Mouse (Mus musculus) olfactory bulb, adult 2 months (tissue): ENCODE data around the gene Avpi1. TPM values are rescaled to one million over a fixed set of nuclear protein-coding genes. Genes with fewer than 3 reads are reported as not detected.

Experiments used
- H3K27ac ChIP-seq: fragments of 200-500 bp; 2 replicates; pipeline ENCODE4 v1.5.1; 2012; ENCODE audit warnings: low read depth, low read length; ENCODE audit not compliant: insufficient read depth
- H3K4me1 ChIP-seq: fragments of 200-500 bp; 2 replicates; pipeline ENCODE4 v1.6.1; 2012; ENCODE audit warnings: low read length; ENCODE audit not compliant: control insufficient read depth, insufficient read depth
- H3K4me3 ChIP-seq: fragments of 200-500 bp; 2 replicates; pipeline ENCODE4 v1.5.1; 2012; ENCODE audit warnings: mild to moderate bottlenecking, low read depth, low read length, moderate library complexity; ENCODE audit not compliant: insufficient read depth
- CTCF ChIP-seq: fragments of 200-500 bp; IDR thresholded peaks from 2 replicates; pipeline ENCODE4 v1.5.1; 2012; ENCODE audit warnings: low read depth, mild to moderate bottlenecking, low read length, moderate library complexity; ENCODE audit not compliant: insufficient read depth
- POLR2A ChIP-seq: fragments of 200-500 bp; IDR thresholded peaks from 2 replicates; pipeline ENCODE4 v1.6.1; 2012; ENCODE audit warnings: mild to moderate bottlenecking, low read depth, low read length, moderate library complexity; ENCODE audit not compliant: insufficient read depth
- WGBS: fragments of 180-500 bp; shearing (Covaris S2); methylation state at CpG from one replicate; pipeline ENCODE4 v1.1.7; 2018; 5-methylcytosine and 5-hydroxymethylcytosine counted together
- polyA plus RNA-seq: library from polyadenylated mRNA; stranded (reverse); fragments of >200 nt; gene quantifications from 2 replicates; pipeline ENCODE4 v1.2.4, GENCODE M21; 2012; ENCODE audit warnings: low replicate concordance; ENCODE audit not compliant: missing spikeins, insufficient read depth, insufficient read length

The Avpi1 gene
- polyA plus RNA-seq, result not detected in 2 replicates

DNA sequence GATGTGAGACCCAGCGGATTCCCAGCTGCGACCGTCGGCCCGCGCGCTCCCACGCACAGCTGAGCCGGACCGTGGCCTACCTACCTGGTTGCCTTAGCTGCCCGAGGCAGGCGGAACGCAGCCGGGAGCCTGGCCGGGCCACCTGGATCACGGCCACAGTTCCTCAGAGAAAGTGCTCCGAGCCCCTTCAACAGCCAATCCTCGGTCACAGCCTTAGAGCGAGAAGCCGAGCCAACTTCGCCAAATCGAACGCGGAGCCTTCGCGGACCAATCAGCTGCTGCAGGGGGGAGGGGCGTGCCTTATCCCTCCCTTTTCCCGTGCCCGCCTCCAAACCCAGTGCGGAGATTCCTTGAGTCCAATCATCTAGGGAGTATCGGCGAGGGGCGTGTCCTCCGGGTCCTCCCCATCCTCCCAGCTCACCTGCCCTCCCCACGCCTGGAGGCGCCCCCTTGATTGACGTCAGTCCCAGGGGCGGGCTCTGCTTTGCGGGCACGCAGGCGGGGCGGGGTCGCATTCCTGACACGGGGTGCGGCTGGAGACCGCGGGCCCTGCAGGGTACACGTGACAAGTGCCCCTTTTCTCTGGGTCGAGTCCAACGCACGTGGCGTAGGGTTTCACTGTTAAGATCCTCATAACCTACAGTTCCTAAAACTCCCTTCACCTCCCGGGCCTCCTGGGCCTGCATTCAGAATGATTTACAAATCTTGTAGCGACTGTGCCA, at the start of gene Avpi1:
Avpi1 (minus strand) TSS at position 273 of the 722 bp plus-strand sequence.
- Histone ChIP-seq H3K4me3 (peak within 1 kb of the TSS; percentile 78), H3K27ac (peak within 1 kb of the TSS; percentile 52), H3K4me1 (peaks cover 26% of the 10 kb centered on the region)
- under 1% methylated on average over 54 of the region's 54 CpGs for WGBS
- TF ChIP-seq CTCF, result no peak
- TF ChIP-seq POLR2A, result peak; percentile 56

DNA sequence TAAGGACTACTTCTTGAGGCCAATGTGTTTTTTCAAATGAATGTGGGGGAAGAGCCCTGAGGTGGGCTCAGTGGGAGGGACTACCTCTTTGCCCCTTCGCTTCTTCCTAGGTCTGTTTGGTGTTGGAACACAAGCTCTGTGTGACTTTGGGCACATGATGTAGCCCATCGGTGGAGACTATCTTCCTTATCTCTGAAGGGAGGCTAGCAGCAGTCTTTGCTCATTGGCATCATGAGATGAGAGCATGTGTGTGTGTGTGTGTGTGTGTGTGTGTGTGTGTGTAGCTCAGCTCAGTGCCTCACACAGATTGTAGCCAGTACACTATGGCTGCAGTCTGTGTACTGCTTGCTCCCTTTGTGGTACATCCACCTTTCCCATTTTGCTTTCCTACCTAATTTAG, 48.6 kb upstream of the Avpi1 start:
- Histone ChIP-seq H3K4me3 (no peak overlapping the region), H3K4me1 (no peaks in the 10 kb centered on the region), H3K27ac (no peak overlapping the region)
- WGBS, result 89% methylated on average over 2 of the region's 2 CpGs
- TF ChIP-seq CTCF (no peak), POLR2A (no peak)

DNA sequence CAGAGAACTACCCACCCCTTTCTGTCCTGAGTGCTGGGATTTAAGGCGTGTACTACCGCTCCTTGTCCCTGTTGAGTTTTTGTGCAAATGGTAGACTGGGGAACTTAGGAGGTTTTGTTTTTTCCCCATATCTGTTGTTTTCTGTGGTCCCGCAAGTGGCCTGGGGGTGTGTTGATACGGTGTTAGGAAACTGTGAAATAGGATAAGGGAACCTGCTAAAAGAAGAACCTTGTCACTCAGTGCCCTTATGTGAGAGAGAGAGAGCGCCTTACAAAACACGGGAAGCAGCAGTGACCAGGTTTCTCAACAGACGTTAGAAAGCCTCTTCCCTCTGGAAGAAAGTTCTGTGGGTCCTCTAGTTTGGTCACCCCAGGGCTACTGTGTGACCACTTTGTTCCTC, 48.0 kb upstream of the Avpi1 start:
- no peak overlapping the region for H3K4me3 ChIP-seq
- no peak overlapping the region for H3K27ac ChIP-seq
- no peak for TF ChIP-seq POLR2A
- TF ChIP-seq CTCF, result no peak
- WGBS, result 80% methylated on average over 7 of the region's 7 CpGs
- H3K4me1 ChIP-seq, result peaks cover 4% of the 10 kb centered on the region; the same call in 1 of the 2 replicates

DNA sequence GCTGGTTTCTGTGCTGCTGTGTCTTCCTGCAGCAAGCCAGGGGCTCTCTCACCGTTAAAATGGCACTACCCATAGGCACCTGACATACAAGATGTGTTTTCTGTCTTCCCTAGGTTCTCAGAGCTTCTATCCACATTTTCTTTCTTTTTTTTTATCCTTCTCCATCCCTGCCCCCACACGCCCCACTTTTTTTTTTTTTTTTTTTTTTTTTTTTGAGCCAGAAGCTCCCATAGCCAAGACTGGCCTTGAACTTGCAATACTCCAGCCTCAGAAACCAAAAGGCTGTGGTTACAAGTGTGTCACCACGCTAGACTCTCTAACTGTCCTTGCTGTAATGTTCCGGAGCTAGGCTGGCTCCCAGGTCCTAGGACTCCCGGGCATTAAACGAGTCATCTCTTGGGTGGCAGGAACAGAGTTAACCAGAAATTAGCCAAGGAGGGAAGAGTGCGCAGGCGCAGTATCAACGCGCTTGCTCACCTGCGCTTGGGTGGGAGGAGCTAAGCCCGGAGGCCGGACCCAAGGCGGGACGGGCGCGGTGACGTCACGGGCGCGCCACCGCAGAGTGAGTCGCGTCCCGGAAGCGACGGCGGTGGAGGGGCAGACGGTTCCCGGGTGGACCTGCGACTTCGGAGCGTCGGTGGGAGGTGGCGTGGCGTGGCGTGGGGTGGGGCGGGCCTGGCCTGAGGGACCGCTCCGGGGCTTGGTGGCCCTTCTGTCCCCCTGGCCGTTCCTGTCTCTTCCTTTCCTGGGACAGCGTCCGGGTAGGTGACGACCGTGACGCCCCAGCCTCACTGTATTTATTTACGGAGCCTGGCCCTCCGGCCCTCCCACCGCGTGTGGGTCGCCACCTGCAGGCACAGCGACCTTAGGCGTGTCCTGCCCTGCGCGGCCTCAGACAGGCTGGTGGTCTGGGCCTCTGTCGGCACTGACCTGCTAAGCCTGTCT, 41.4 kb upstream of the Avpi1 start:
- Histone ChIP-seq H3K4me3 (peak overlapping the region; percentile 70), H3K4me1 (peaks cover 9% of the 10 kb centered on the region), H3K27ac (no peak overlapping the region)
- TF ChIP-seq CTCF (no peak), POLR2A (peak; percentile 79; the same call in 1 of the 2 replicates)
- WGBS, result 1% methylated on average over 55 of the region's 56 CpGs

DNA sequence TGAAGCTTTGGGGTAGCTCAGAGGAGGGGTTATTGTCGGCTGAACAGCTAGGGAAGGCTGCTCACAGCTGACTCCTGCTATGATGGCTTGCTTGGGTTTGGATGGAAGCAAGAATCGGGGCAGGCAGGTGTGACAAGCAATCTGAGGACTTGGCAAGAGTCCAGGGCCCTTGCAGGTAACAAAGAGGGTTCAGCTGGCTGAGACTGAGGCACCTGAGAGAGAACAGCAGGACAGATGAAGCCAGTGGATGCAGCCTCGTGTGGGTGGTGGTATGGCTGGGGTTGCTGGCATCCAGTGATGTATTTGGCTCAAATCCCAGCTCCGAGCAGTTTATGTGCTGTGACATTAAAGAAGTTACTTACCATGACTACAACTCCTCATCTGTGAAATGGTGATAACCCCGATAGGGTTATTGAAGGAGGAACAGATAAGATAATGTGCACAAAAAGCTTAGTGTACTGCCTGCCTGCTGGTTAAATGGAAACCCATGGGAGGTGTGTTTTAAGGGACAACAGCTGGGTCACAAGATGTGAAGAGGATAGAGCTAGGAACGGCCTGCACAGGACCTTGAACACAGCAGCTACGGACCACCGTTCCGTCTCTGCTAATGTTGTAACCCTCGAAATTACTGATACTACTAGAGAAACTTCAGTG, 40.6 kb upstream of the Avpi1 start:
- peaks cover 9% of the 10 kb centered on the region for H3K4me1 ChIP-seq
- no peak overlapping the region for H3K27ac ChIP-seq
- WGBS, result 52% methylated on average over 10 of the region's 10 CpGs
- TF ChIP-seq POLR2A (no peak), CTCF (no peak)
- H3K4me3 ChIP-seq, result no peak overlapping the region

DNA sequence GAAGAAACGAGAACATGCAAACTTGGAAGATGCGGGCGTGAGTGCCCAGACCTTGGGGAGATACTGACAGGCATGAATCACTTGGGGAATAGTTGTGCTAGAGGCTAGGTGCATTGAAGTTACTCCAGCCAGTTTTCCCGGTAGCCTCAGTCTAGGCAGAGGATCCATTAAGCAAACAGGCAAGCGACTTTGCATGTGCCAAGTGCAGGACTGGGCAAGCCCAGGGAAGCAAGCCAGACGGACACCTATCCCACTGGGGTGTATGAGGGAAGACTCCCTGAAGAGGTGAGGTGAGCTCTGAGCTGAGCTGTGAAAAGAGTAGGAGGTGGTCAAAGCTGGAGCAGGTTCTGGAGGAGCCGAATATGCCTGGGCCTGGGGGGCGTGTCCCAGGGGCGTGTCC, 38.6 kb upstream of the Avpi1 start:
- Histone ChIP-seq H3K27ac (no peak overlapping the region), H3K4me3 (no peak overlapping the region), H3K4me1 (peaks cover 14% of the 10 kb centered on the region)
- no peak for TF ChIP-seq POLR2A
- TF ChIP-seq CTCF, result no peak
- WGBS, result 65% methylated on average over 9 of the region's 9 CpGs

DNA sequence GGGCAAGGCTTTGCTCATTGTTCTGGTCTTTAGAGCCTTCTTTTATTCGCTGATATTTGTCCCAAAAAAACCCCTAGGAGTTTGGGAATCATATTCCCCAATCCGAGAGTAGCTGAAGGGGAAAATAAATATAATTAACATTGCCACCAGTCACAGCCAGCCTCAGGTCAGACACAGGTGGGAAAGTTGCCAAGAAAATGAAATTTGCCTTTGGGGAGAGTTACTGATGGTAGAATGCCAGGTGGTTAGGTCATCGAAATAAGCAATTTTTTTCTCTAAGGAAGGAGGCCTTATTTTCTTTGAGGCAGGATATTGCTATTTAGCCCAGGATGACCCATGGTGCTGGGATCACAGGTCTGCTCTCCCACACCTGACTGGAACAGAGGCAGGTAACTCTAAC, 37.9 kb upstream of the Avpi1 start:
- no peak overlapping the region for H3K4me3 ChIP-seq
- H3K27ac ChIP-seq, result no peak overlapping the region
- 35% methylated on average over 3 of the region's 3 CpGs for WGBS

DNA sequence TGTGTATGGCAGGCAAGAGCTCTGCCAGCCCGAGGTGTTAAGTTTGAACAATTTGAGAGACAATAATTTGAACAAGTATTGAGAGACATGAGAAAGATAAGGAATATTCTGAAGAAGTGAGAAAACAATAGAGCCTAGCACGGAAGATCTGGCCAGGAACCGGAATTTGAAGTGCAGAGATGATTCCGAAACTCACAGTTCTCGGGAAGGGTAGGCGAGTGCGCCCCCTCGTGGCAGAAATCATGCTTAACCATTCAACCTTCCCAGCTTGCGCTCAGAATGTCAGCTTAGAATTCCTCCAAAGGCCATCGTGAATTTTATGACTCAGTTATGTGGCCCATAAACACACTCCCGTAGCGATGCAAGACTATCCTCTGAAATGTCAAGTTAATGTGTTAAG, 37.3 kb upstream of the Avpi1 start:
- 1% methylated on average over 12 of the region's 12 CpGs for WGBS
- no peak overlapping the region for H3K27ac ChIP-seq
- no peak overlapping the region for H3K4me3 ChIP-seq
- peaks cover 7% of the 10 kb centered on the region for H3K4me1 ChIP-seq
- no peak for TF ChIP-seq POLR2A
- peak; percentile 77 for TF ChIP-seq CTCF

More for the DNA sequence above, 37.9 kb upstream of the Avpi1 start:
- peaks cover 11% of the 10 kb centered on the region for H3K4me1 ChIP-seq
- TF ChIP-seq CTCF (no peak), POLR2A (no peak)

DNA sequence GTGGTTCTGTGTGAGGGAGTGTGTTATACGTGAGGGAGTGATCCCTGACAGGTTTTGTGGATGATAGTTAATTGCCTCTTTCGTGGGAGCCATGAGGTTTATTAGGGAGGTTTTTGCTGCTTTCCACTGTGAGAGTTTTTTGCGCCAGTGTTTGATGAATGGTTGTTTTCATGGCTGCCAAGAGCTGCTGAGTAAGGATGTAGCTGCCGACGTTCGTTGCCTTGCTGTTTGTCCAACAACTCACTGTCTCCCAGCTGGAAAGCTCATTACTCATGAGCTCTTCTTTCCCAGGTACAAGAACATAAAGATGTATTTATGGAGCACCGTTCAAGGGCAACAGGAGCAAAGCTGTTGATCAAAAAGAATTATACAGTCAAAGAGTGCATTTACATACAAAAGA, 35.3 kb upstream of the Avpi1 start:
- H3K4me1 ChIP-seq, result peaks cover 7% of the 10 kb centered on the region
- no peak overlapping the region for H3K27ac ChIP-seq
- TF ChIP-seq CTCF (no peak), POLR2A (no peak)
- 13% methylated on average over 7 of the region's 7 CpGs for WGBS
- H3K4me3 ChIP-seq, result no peak overlapping the region
